Mouse (Mus musculus) cerebellum, adult 2 months (tissue): ENCODE results near the gene Aph1a. TPM values are rescaled to one million over a fixed set of nuclear protein-coding genes. Genes with fewer than 3 reads are reported as not detected.

ENCODE experiments used
- DNase-seq, 2 experiments: peaks; one replicate each; pipeline ENCODE4 v3.0.0; 2021
- H3K27ac ChIP-seq: fragments of 200-500 bp; 2 replicates; pipeline ENCODE4 v1.5.1; 2012; ENCODE audit warnings: low read length, control low read depth, inconsistent platforms; ENCODE audit not compliant: insufficient read depth
- H3K27me3 ChIP-seq: fragments of 200-500 bp; 2 replicates; pipeline ENCODE4 v1.6.1; 2012; ENCODE audit warnings: inconsistent platforms, mild to moderate bottlenecking, low read length, moderate library complexity; ENCODE audit not compliant: control insufficient read depth, insufficient read depth
- H3K4me1 ChIP-seq: fragments of 200-500 bp; 2 replicates; pipeline ENCODE4 v1.6.1; 2011; ENCODE audit warnings: low read length; ENCODE audit not compliant: control insufficient read depth, insufficient read depth
- H3K4me3 ChIP-seq: fragments of 200-500 bp; replicated peaks from 2 replicates; pipeline ENCODE3; 2011; ENCODE audit warnings: mild to moderate bottlenecking, low read depth, low read length, control low read depth; ENCODE audit not compliant: insufficient read depth
- CTCF ChIP-seq: fragments of 200-500 bp; IDR thresholded peaks from 2 replicates; pipeline ENCODE4 v1.5.1; 2011; ENCODE audit warnings: low read depth, mild to moderate bottlenecking, control low read depth, low read length, moderate library complexity, borderline replicate concordance; ENCODE audit not compliant: insufficient read depth
- POLR2A ChIP-seq: fragments of 200-500 bp; IDR thresholded peaks from 2 replicates; pipeline ENCODE4 v1.6.1; 2011; ENCODE audit warnings: low read length, control low read depth, borderline replicate concordance; ENCODE audit not compliant: insufficient read depth
- WGBS: fragments of 180-500 bp; shearing (Covaris S2); methylation state at CpG from one replicate; pipeline ENCODE4 v1.1.7; 2018; 5-methylcytosine and 5-hydroxymethylcytosine counted together
- polyA plus RNA-seq: library from polyadenylated mRNA; depleted of rRNA; stranded (reverse); fragments of >200 nt; gene quantifications from 2 replicates; pipeline ENCODE4 v1.2.3, GENCODE M21; 2012; rRNA removed

Gene Aph1a
- polyA plus RNA-seq, 1 experiment = 78.1 TPM

GRCm38 (mm10) chr3:95934448-95934847 is 40.7 kb downstream of the Aph1a start:
- TF ChIP-seq POLR2A (no peak), CTCF (no peak)
- H3K4me1 ChIP-seq = no peaks in the 10 kb centered on the region
- DNase-seq = no peak
- H3K27me3 ChIP-seq = no peaks in the 10 kb centered on the region
- no peak overlapping the region for H3K4me3 ChIP-seq
- WGBS = 78% methylated on average over 1 of the region's 1 CpGs
- H3K27ac ChIP-seq = no peak overlapping the region

GRCm38 (mm10) chr3:95938217-95938616 is 44.4 kb downstream of the Aph1a start:
- H3K27me3 ChIP-seq = no peaks in the 10 kb centered on the region
- H3K4me1 ChIP-seq = no peaks in the 10 kb centered on the region
- 93% methylated on average over 8 of the region's 8 CpGs for WGBS
- no peak overlapping the region for H3K4me3 ChIP-seq
- DNase-seq = no peak
- no peak overlapping the region for H3K27ac ChIP-seq
- no peak for TF ChIP-seq CTCF
- TF ChIP-seq POLR2A = no peak

DNA sequence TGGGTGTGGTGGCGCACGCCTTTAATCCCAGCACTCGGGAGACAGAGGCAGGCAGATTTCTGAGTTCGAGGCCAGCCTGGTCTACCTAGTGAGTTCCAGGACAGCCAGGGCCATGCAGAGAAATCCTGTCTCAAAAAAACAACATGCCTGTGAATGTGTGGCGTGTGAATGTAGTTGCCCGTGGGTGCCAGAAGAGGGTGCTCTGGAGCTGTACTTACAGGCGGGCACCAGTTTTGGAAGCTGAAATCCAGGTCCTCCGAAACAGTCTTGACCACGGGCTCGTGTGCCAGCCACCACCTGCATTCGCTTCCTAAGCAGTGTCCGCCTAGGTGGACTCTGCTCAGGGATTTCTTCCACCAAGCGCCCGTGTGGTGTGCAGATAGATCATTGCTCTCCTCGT is 45.1 kb downstream of the Aph1a start:
- no peak for DNase-seq
- Histone ChIP-seq H3K4me1 (no peaks in the 10 kb centered on the region), H3K4me3 (no peak overlapping the region), H3K27ac (no peak overlapping the region), H3K27me3 (no peaks in the 10 kb centered on the region)
- 90% methylated on average over 15 of the region's 15 CpGs for WGBS
- TF ChIP-seq CTCF (peak; percentile 22; the same call in 1 of the 2 replicates), POLR2A (no peak)

- Histone ChIP-seq H3K4me3 (no peak overlapping the region), H3K27me3 (no peaks in the 10 kb centered on the region), H3K27ac (no peak overlapping the region), H3K4me1 (no peaks in the 10 kb centered on the region)
- TF ChIP-seq CTCF = no peak
- TF ChIP-seq POLR2A = no peak
- 51% methylated on average over 6 of the region's 6 CpGs for WGBS
- no peak for DNase-seq
Observed at GRCm38 (mm10) chr3:95942749-95943148, 49.0 kb downstream of the Aph1a start.

GRCm38 (mm10) chr3:95943226-95943625 is 49.5 kb downstream of the Aph1a start:
- no peak for DNase-seq
- no peak overlapping the region for H3K27ac ChIP-seq
- 77% methylated on average over 7 of the region's 7 CpGs for WGBS
- no peak overlapping the region for H3K4me3 ChIP-seq
- no peaks in the 10 kb centered on the region for H3K4me1 ChIP-seq
- TF ChIP-seq POLR2A (no peak), CTCF (no peak)
- no peaks in the 10 kb centered on the region for H3K27me3 ChIP-seq

- Histone ChIP-seq H3K4me1 (no peaks in the 10 kb centered on the region), H3K27me3 (no peaks in the 10 kb centered on the region), H3K4me3 (no peak overlapping the region), H3K27ac (no peak overlapping the region)
- DNase-seq = no peak
- TF ChIP-seq CTCF (no peak), POLR2A (no peak)
- 90% methylated on average over 8 of the region's 8 CpGs for WGBS
Observed at GRCm38 (mm10) chr3:95944742-95945141, 51.0 kb downstream of the Aph1a start.

DNA sequence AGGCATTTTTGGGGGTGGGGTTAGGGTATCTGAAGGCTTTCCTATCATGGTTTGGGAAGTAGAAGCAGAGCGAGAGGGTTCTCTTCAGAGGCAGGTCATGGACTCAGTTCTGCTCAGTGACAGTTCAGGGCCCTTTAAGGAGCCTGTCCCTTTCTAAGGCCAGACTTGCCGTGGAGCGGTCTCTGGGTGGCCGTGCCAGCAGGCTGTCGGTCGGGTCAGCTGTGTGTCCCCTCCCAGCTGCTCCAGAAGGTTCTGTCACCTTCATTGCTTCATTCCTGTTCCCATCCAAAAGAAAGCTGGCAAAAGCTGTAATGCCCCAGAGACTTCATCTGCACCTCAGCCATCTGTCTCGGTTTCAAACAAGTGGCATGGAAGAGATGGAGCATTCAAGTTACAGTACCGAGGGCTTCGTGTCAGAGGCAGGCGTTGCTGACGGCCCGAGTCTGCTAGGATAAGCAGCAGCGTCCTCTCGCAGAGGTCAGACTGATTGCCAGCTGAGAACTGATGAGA is 52.0 kb downstream of the Aph1a start:
- 22% methylated on average over 14 of the region's 14 CpGs for WGBS
- H3K4me3 ChIP-seq = no peak overlapping the region
- H3K4me1 ChIP-seq = no peaks in the 10 kb centered on the region
- DNase-seq = no peak
- TF ChIP-seq CTCF = no peak
- TF ChIP-seq POLR2A = no peak
- H3K27me3 ChIP-seq = no peaks in the 10 kb centered on the region
- no peak overlapping the region for H3K27ac ChIP-seq

Other genes with a start within 250 kb of the Aph1a start
- gene Mcl1, start 235.2 kb upstream of the Aph1a start, polyA plus RNA-seq = 43.6 and 45.4 TPM in 2 replicates
- 13.5 and 15.9 TPM in 2 replicates for gene Adamtsl4, start 206.1 kb upstream of the Aph1a start, polyA plus RNA-seq
- 14.3 and 14.7 TPM in 2 replicates for gene Ecm1, start 154.4 kb upstream of the Aph1a start, polyA plus RNA-seq
- 41.3 and 43.3 TPM in 2 replicates for gene Tars2, start 133.8 kb upstream of the Aph1a start, polyA plus RNA-seq
- gene Rprd2, start 75.1 kb upstream of the Aph1a start, polyA plus RNA-seq = 27.4 and 30.3 TPM in 2 replicates
- 39.6 and 41.6 TPM in 2 replicates for gene Prpf3, start 38.1 kb upstream of the Aph1a start, polyA plus RNA-seq
- gene Mrps21, start 22.4 kb upstream of the Aph1a start, polyA plus RNA-seq = 265 and 281 TPM in 2 replicates
- 48.4 and 48.7 TPM in 2 replicates for gene Ciart, start 11.7 kb upstream of the Aph1a start, polyA plus RNA-seq
- 9.0 and 9.3 TPM in 2 replicates for gene BC028528, start 2.0 kb upstream of the Aph1a start, polyA plus RNA-seq
- gene Car14, start 10.7 kb downstream of the Aph1a start, polyA plus RNA-seq = 49.8 and 63.2 TPM in 2 replicates
- 65.1 and 70.4 TPM in 2 replicates for gene Anp32e, start 35.3 kb downstream of the Aph1a start, polyA plus RNA-seq
- gene Plekho1, start 102.0 kb downstream of the Aph1a start, polyA plus RNA-seq = 155 and 160 TPM in 2 replicates
- 33.3 and 33.6 TPM in 2 replicates for gene Vps45, start 164.5 kb downstream of the Aph1a start, polyA plus RNA-seq
- 26.3 and 30.0 TPM in 2 replicates for gene Otud7b, start 210.6 kb downstream of the Aph1a start, polyA plus RNA-seq